13 mouse cellular contexts compared by ENCODE assay signal in genomic region chr13:34193384-34193783, GRCm38 (mm10). TPM values are rescaled to one million over a fixed set of nuclear protein-coding genes. Genes with fewer than 3 reads are reported as not detected.
DNase-seq lines count a peak whose midpoint lies in the region; ATAC-seq lines count a peak whose summit lies in the region.
"Had no signal": no experiment of that assay in that cellular context is flagged by ENCODE, and none has a peak within 500 bp of the region (broad histone marks: within the 10 kb centered on the region; RNA-seq: fewer than 3 reads in every experiment).

No protein-coding gene starts in this region.

- peak; percentile 81 for DNase-seq in heart, adult 11 months
- peak; percentile 5 for DNase-seq in embryo, embryonic 11.5 days (ENCODE audit: low read depth, low spot score)
- peak; percentile 20 for DNase-seq in hindbrain, embryonic 11.5 days (ENCODE audit: low spot score)
- DNase-seq in lung, postnatal 36 days, result no peak
- DNase-seq in adrenal gland, adult 8-10 months, result no peak
- DNase-seq in thymus, adult 18-20 months, result no peak
- DNase-seq: lung, adult 2 months had no signal

- no peaks in the 10 kb centered on the region; the same call in 1 of the 2 replicates for H3K36me3 ChIP-seq in heart, embryonic 11.5 days (ENCODE audit: control insufficient read depth, insufficient read depth, low read length)
- H3K36me3 ChIP-seq in hindbrain, embryonic 11.5 days (ENCODE audit: control insufficient read depth, insufficient read depth, low read length), result peaks cover 11% of the 10 kb centered on the region; the same call in 1 of the 2 replicates
- peaks cover 17% of the 10 kb centered on the region for H3K36me3 ChIP-seq in midbrain, embryonic 16.5 days (ENCODE audit: control insufficient read depth, insufficient read depth, low read length)

- no peaks in the 10 kb centered on the region for H3K9me3 ChIP-seq in heart, embryonic 11.5 days (replicated peaks; ENCODE audit: control insufficient read depth, low read length)
- no peaks in the 10 kb centered on the region for H3K9me3 ChIP-seq in hindbrain, embryonic 11.5 days (ENCODE audit: control insufficient read depth, low read length)
- H3K9me3 ChIP-seq in midbrain, embryonic 16.5 days (replicated peaks; ENCODE audit: control insufficient read depth, low read length, poor library complexity, severe bottlenecking), result no peaks in the 10 kb centered on the region
- H3K9me3 ChIP-seq: embryonic facial prominence, embryonic 12.5 days; G1E; limb, embryonic 12.5 days had no signal

- H3K27me3 ChIP-seq in heart, embryonic 11.5 days (ENCODE audit: control insufficient read depth, insufficient read depth, low read length), result no peaks in the 10 kb centered on the region
- no peaks in the 10 kb centered on the region for H3K27me3 ChIP-seq in hindbrain, embryonic 11.5 days (ENCODE audit: control insufficient read depth, insufficient read depth, low read length)
- H3K27me3 ChIP-seq in midbrain, embryonic 16.5 days (ENCODE audit: control insufficient read depth, insufficient read depth, low read depth, low read length), result no peaks in the 10 kb centered on the region
- H3K27me3 ChIP-seq: embryonic facial prominence, embryonic 12.5 days; limb, embryonic 12.5 days had no signal

- H3K27ac ChIP-seq in heart, embryonic 11.5 days (ENCODE audit: low read depth, low read length), result no peak overlapping the region
- H3K27ac ChIP-seq in hindbrain, embryonic 11.5 days (ENCODE audit: low read depth, low read length), result peak overlapping the region; percentile 58; the same call in 1 of the 2 replicates
- peak overlapping the region; percentile 13 for H3K27ac ChIP-seq in midbrain, embryonic 16.5 days (ENCODE audit: low read length)
- H3K27ac ChIP-seq: embryonic facial prominence, embryonic 12.5 days; limb, embryonic 12.5 days had no signal

- no peak overlapping the region for H3K9ac ChIP-seq in heart, embryonic 11.5 days (ENCODE audit: low read depth, low read length)
- H3K9ac ChIP-seq in hindbrain, embryonic 11.5 days (ENCODE audit: low read depth, low read length), result no peak overlapping the region
- no peak overlapping the region for H3K9ac ChIP-seq in midbrain, embryonic 16.5 days (ENCODE audit: low read depth, low read length)
- H3K9ac ChIP-seq: embryonic facial prominence, embryonic 12.5 days; limb, embryonic 12.5 days had no signal

- H3K4me1 ChIP-seq in heart, embryonic 11.5 days (ENCODE audit: control insufficient read depth, insufficient read depth, low read length), result peaks cover 9% of the 10 kb centered on the region
- H3K4me1 ChIP-seq in hindbrain, embryonic 11.5 days (replicated peaks; ENCODE audit: control insufficient read depth, insufficient read depth, low read length), result peaks cover 5% of the 10 kb centered on the region
- peaks cover 5% of the 10 kb centered on the region; the same call in 1 of the 2 replicates for H3K4me1 ChIP-seq in midbrain, embryonic 16.5 days (ENCODE audit: control insufficient read depth, insufficient read depth, low read length)
- H3K4me1 ChIP-seq: embryonic facial prominence, embryonic 12.5 days had no signal

- WGBS in heart, embryonic 11.5 days (ENCODE audit: insufficient replicate concordance), result 64% methylated on average over 8 of the region's 8 CpGs
- WGBS in hindbrain, embryonic 11.5 days, result 51% methylated on average over 8 of the region's 8 CpGs
- WGBS in midbrain, embryonic 16.5 days, result 33% methylated on average over 8 of the region's 8 CpGs

- no peak overlapping the region for H3K4me2 ChIP-seq in heart, embryonic 11.5 days
- H3K4me2 ChIP-seq in hindbrain, embryonic 11.5 days (replicated peaks; ENCODE audit: low read depth, low read length), result no peak overlapping the region
- no peak overlapping the region for H3K4me2 ChIP-seq in midbrain, embryonic 16.5 days (ENCODE audit: low read length)
- H3K4me2 ChIP-seq: embryonic facial prominence, embryonic 12.5 days; limb, embryonic 12.5 days had no signal

- no peak overlapping the region for H3K4me3 ChIP-seq in heart, embryonic 11.5 days (ENCODE audit: low read depth, low read length)
- no peak overlapping the region for H3K4me3 ChIP-seq in hindbrain, embryonic 11.5 days (ENCODE audit: low read depth, low read length)
- H3K4me3 ChIP-seq in midbrain, embryonic 16.5 days (ENCODE audit: low read depth, low read length), result no peak overlapping the region
- H3K4me3 ChIP-seq: embryonic facial prominence, embryonic 12.5 days; limb, embryonic 12.5 days; myocyte had no signal

- ATAC-seq in heart, embryonic 11.5 days (replicated peaks; ENCODE audit: insufficient number of reproducible peaks, low FRiP score, low TSS enrichment), result no peak
- peak; percentile 51; the same call in 1 of the 2 replicates for ATAC-seq in hindbrain, embryonic 11.5 days (ENCODE audit: low FRiP score)
- peak; percentile 18; the same call in 1 of the 2 replicates for ATAC-seq in midbrain, embryonic 16.5 days

RNA-seq across cellular contexts. Expression of gene Psmg4, which starts 30.6 kb away (rescaled TPM):
- 59.0 and 66.1 TPM in 2 replicates for polyA plus RNA-seq in heart, embryonic 11.5 days (2014; fragmentation: Nextera tagmentation; extraction: Ambion mirVana)
- 92.0 and 95.8 TPM in 2 replicates for polyA plus RNA-seq in hindbrain, embryonic 11.5 days (2014; fragmentation: Nextera tagmentation; extraction: Ambion mirVana)
- 71.6 and 74.6 TPM in 2 replicates for polyA plus RNA-seq in midbrain, embryonic 16.5 days (2015; fragmentation: Nextera tagmentation; extraction: Ambion mirVana)
- 10 to 100 TPM; 28.6 to 39.3 (median 31.2) TPM for total RNA-seq in adrenal gland, adult 8-10 months (2022)

Comparison
In these comparisons a context has a peak if more than half of its experiments do, and no peak if none do; other contexts are left out.
1. DNase-seq: peak in heart, adult 11 months (single experiment), embryo, embryonic 11.5 days (single experiment) and hindbrain, embryonic 11.5 days (single experiment); none in lung, postnatal 36 days (single experiment), adrenal gland, adult 8-10 months (single experiment) and thymus, adult 18-20 months (0 of 2).